Comparison of ENCODE assay signal across 10 mouse cellular contexts in genomic region chr17:47754246-47754645, GRCm38 (mm10). TPM values are rescaled to one million over a fixed set of nuclear protein-coding genes. Genes with fewer than 3 reads are reported as not detected.
DNase-seq lines count a peak whose midpoint lies in the region; ATAC-seq and TF ChIP-seq lines count a peak whose summit lies in the region.
"Had no signal": no experiment of that assay in that cellular context is flagged by ENCODE, and none has a peak within 500 bp of the region (broad histone marks: within the 10 kb centered on the region; RNA-seq: fewer than 3 reads in every experiment).

No protein-coding gene starts in this region.

- H3K4me3 ChIP-seq in bone marrow macrophage, adult 2 months (ENCODE audit: insufficient read depth, low read length), result peak overlapping the region; percentile 53
- no peak overlapping the region for H3K4me3 ChIP-seq in liver, embryonic 11.5 days (ENCODE audit: low read depth, low read length)
- peak overlapping the region; percentile 23; the same call in 1 of the 2 replicates for H3K4me3 ChIP-seq in small intestine, adult 2 months (ENCODE audit: low read depth, low read length)
- H3K4me3 ChIP-seq in embryonic facial prominence, embryonic 10.5 days, result no peak overlapping the region
- H3K4me3 ChIP-seq in midbrain, embryonic 15.5 days, result no peak overlapping the region
- H3K4me3 ChIP-seq: limb, embryonic 15.5 days had no signal

- H3K4me2 ChIP-seq in liver, embryonic 11.5 days, result peak overlapping the region; percentile 41
- H3K4me2 ChIP-seq in midbrain, embryonic 15.5 days, result no peak overlapping the region
- H3K4me2 ChIP-seq: limb, embryonic 15.5 days had no signal

- peak; percentile 31 to 81 for DNase-seq in kidney, postnatal 25 days
- DNase-seq in kidney, adult 9 months, result no peak
- DNase-seq in liver, embryonic 11.5 days (ENCODE audit: low spot score), result no peak
- no peak for DNase-seq in embryonic facial prominence, embryonic 10.5 days (ENCODE audit: low spot score)
- no peak for DNase-seq in cerebellum, adult 11-12 months

- peaks cover 54% of the 10 kb centered on the region for H3K4me1 ChIP-seq in bone marrow macrophage, adult 2 months (ENCODE audit: control insufficient read depth, insufficient read depth, low read length)
- H3K4me1 ChIP-seq in liver, embryonic 11.5 days (replicated peaks; ENCODE audit: control insufficient read depth, insufficient read depth, low read length), result peaks cover 40% of the 10 kb centered on the region
- peaks cover 10% of the 10 kb centered on the region for H3K4me1 ChIP-seq in small intestine, adult 2 months (ENCODE audit: control insufficient read depth, insufficient read depth, insufficient read length, low read length)
- peaks cover 14% of the 10 kb centered on the region for H3K4me1 ChIP-seq in embryonic facial prominence, embryonic 10.5 days
- no peaks in the 10 kb centered on the region for H3K4me1 ChIP-seq in midbrain, embryonic 15.5 days

- 45% methylated on average over 11 of the region's 13 CpGs for WGBS in liver, embryonic 11.5 days
- WGBS in small intestine, adult 2 months, result 54% methylated on average over 13 of the region's 13 CpGs
- 80% methylated on average over 12 of the region's 13 CpGs for WGBS in embryonic facial prominence, embryonic 10.5 days
- WGBS in midbrain, embryonic 15.5 days, result 86% methylated on average over 11 of the region's 13 CpGs

- TF ChIP-seq POLR2A in bone marrow macrophage, adult 2 months (IDR thresholded peaks at IDR 0.05; ENCODE audit: borderline replicate concordance, low read depth, low read length), result no peak
- TF ChIP-seq POLR2A in small intestine, adult 2 months (IDR thresholded peaks at IDR 0.05; ENCODE audit: low read depth, low read length), result no peak

- TF ChIP-seq CTCF in bone marrow macrophage, adult 2 months (IDR thresholded peaks at IDR 0.05; ENCODE audit: low read depth, low read length), result no peak
- no peak for TF ChIP-seq CTCF in small intestine, adult 2 months (IDR thresholded peaks at IDR 0.05; ENCODE audit: extremely low read depth, insufficient read length, insufficient replicate concordance, low read depth, low read length)

- H3K36me3 ChIP-seq in liver, embryonic 11.5 days (ENCODE audit: control insufficient read depth, insufficient read depth, low read length), result no peaks in the 10 kb centered on the region
- no peaks in the 10 kb centered on the region; the same call in 1 of the 2 replicates for H3K36me3 ChIP-seq in small intestine, adult 2 months (ENCODE audit: control insufficient read depth, insufficient read depth, low read length)
- H3K36me3 ChIP-seq in embryonic facial prominence, embryonic 10.5 days (replicated peaks), result no peaks in the 10 kb centered on the region
- no peaks in the 10 kb centered on the region for H3K36me3 ChIP-seq in midbrain, embryonic 15.5 days (replicated peaks)

- peak overlapping the region; percentile 32; the same call in 1 of the 2 replicates for H3K9ac ChIP-seq in liver, embryonic 11.5 days (ENCODE audit: low read depth, low read length)
- H3K9ac ChIP-seq in midbrain, embryonic 15.5 days, result no peak overlapping the region
- H3K9ac ChIP-seq: limb, embryonic 15.5 days had no signal

- peak overlapping the region; percentile 96 for H3K27ac ChIP-seq in bone marrow macrophage, adult 2 months (ENCODE audit: insufficient read depth, low read depth, low read length)
- H3K27ac ChIP-seq in liver, embryonic 11.5 days (ENCODE audit: low read depth, low read length), result peak overlapping the region; percentile 57
- peak overlapping the region; percentile 24; the same call in 1 of the 2 replicates for H3K27ac ChIP-seq in small intestine, adult 2 months (ENCODE audit: insufficient read depth, low read depth, low read length)
- H3K27ac ChIP-seq in embryonic facial prominence, embryonic 10.5 days (replicated peaks), result no peak overlapping the region
- no peak overlapping the region for H3K27ac ChIP-seq in midbrain, embryonic 15.5 days
- H3K27ac ChIP-seq: limb, embryonic 15.5 days had no signal

- H3K9me3 ChIP-seq in liver, embryonic 11.5 days (ENCODE audit: control insufficient read depth, low read length), result no peaks in the 10 kb centered on the region; the same call in 1 of the 2 replicates
- 0 out of 2 replicates have a peak, but pooled peaks cover 5% of the 10 kb centered on the region for H3K9me3 ChIP-seq in embryonic facial prominence, embryonic 10.5 days
- no peaks in the 10 kb centered on the region for H3K9me3 ChIP-seq in midbrain, embryonic 15.5 days
- H3K9me3 ChIP-seq: limb, embryonic 15.5 days had no signal

- peak; percentile 31; the same call in 1 of the 2 replicates for ATAC-seq in liver, embryonic 11.5 days (replicated peaks; ENCODE audit: low FRiP score)
- ATAC-seq in midbrain, embryonic 15.5 days (replicated peaks), result no peak

- H3K27me3 ChIP-seq in liver, embryonic 11.5 days (replicated peaks; ENCODE audit: control insufficient read depth, insufficient read depth, low read length), result no peaks in the 10 kb centered on the region
- H3K27me3 ChIP-seq in small intestine, adult 2 months (ENCODE audit: control insufficient read depth, insufficient read depth, low read length), result no peaks in the 10 kb centered on the region
- 0 out of 2 replicates have a peak, but pooled peaks cover 5% of the 10 kb centered on the region for H3K27me3 ChIP-seq in embryonic facial prominence, embryonic 10.5 days (replicated peaks; ENCODE audit: low read depth, poor library complexity, severe bottlenecking)
- H3K27me3 ChIP-seq in midbrain, embryonic 15.5 days (replicated peaks), result no peaks in the 10 kb centered on the region
- H3K27me3 ChIP-seq: limb, embryonic 15.5 days had no signal

RNA-seq across cellular contexts. Expression of gene Tfeb, which starts 17.4 kb away (rescaled TPM):
- polyA plus RNA-seq in bone marrow macrophage, adult 2 months (2012; ENCODE audit: insufficient read depth, insufficient read length, missing spikeins), result 43.2 and 48.4 TPM in 2 replicates
- polyA plus RNA-seq in liver, embryonic 11.5 days (2014; fragmentation: Nextera tagmentation; extraction: Ambion mirVana), result 9.6 and 9.8 TPM in 2 replicates
- polyA plus RNA-seq in small intestine, adult 2 months (2012; rRNA removed), result 27.5 and 60.3 TPM in 2 replicates
- 2.3 and 2.9 TPM in 2 replicates for polyA plus RNA-seq in embryonic facial prominence, embryonic 10.5 days (2016; fragmentation: Nextera tagmentation; extraction: Ambion mirVana)
- polyA plus RNA-seq in midbrain, embryonic 15.5 days (2015; fragmentation: Nextera tagmentation; extraction: Ambion mirVana), result 3.2 and 3.8 TPM in 2 replicates

RNA-seq across cellular contexts. Expression of gene Pgc, which starts 27.6 kb away (rescaled TPM):
- polyA plus RNA-seq in bone marrow macrophage, adult 2 months (2012; ENCODE audit: insufficient read depth, insufficient read length, missing spikeins), result not detected in 2 replicates
- polyA plus RNA-seq in liver, embryonic 11.5 days (2014; fragmentation: Nextera tagmentation; extraction: Ambion mirVana), result not detected in 2 replicates
- polyA plus RNA-seq in small intestine, adult 2 months (2012; rRNA removed), result 12.3 and 443 TPM in 2 replicates
- polyA plus RNA-seq in embryonic facial prominence, embryonic 10.5 days (2016; fragmentation: Nextera tagmentation; extraction: Ambion mirVana), result 0.10 TPM in 1 of 2 replicates, not detected in the other
- polyA plus RNA-seq in midbrain, embryonic 15.5 days (2015; fragmentation: Nextera tagmentation; extraction: Ambion mirVana), result not detected in 2 replicates
- polyA plus RNA-seq: frontal cortex, adult 2 months had no signal

RNA-seq across cellular contexts. Expression of gene Prickle4, which starts 59.7 kb away (rescaled TPM):
- polyA plus RNA-seq in bone marrow macrophage, adult 2 months (2012; ENCODE audit: insufficient read depth, insufficient read length, missing spikeins), result 2.9 and 3.2 TPM in 2 replicates
- 0.44 and 1.7 TPM in 2 replicates for polyA plus RNA-seq in liver, embryonic 11.5 days (2014; fragmentation: Nextera tagmentation; extraction: Ambion mirVana)
- polyA plus RNA-seq in small intestine, adult 2 months (2012; rRNA removed), result 0.89 and 1.4 TPM in 2 replicates
- polyA plus RNA-seq in embryonic facial prominence, embryonic 10.5 days (2016; fragmentation: Nextera tagmentation; extraction: Ambion mirVana), result 0.35 TPM in 1 of 2 replicates, not detected in the other
- 0.80 and 1.3 TPM in 2 replicates for polyA plus RNA-seq in midbrain, embryonic 15.5 days (2015; fragmentation: Nextera tagmentation; extraction: Ambion mirVana)

RNA-seq across cellular contexts. Expression of gene Gm21981, which starts 60.0 kb away (rescaled TPM):
- 0.58 and 0.97 TPM in 2 replicates for polyA plus RNA-seq in bone marrow macrophage, adult 2 months (2012; ENCODE audit: insufficient read depth, insufficient read length, missing spikeins)
- polyA plus RNA-seq in liver, embryonic 11.5 days (2014; fragmentation: Nextera tagmentation; extraction: Ambion mirVana), result 0.22 and 0.49 TPM in 2 replicates
- 0.20 and 0.39 TPM in 2 replicates for polyA plus RNA-seq in small intestine, adult 2 months (2012; rRNA removed)
- polyA plus RNA-seq in embryonic facial prominence, embryonic 10.5 days (2016; fragmentation: Nextera tagmentation; extraction: Ambion mirVana), result 0.21 and 0.24 TPM in 2 replicates
- 0.79 and 1.0 TPM in 2 replicates for polyA plus RNA-seq in midbrain, embryonic 15.5 days (2015; fragmentation: Nextera tagmentation; extraction: Ambion mirVana)

Comparison
In these comparisons a context has a peak if more than half of its experiments do, and no peak if none do; other contexts are left out.
1. DNase-seq: peak in kidney, postnatal 25 days (2 of 2); none in kidney, adult 9 months (single experiment), liver, embryonic 11.5 days (single experiment), embryonic facial prominence, embryonic 10.5 days (single experiment) and cerebellum, adult 11-12 months (single experiment).
2. H3K27ac ChIP-seq: peak in bone marrow macrophage, adult 2 months (single experiment), liver, embryonic 11.5 days (single experiment) and small intestine, adult 2 months (single experiment); none in embryonic facial prominence, embryonic 10.5 days (single experiment) and midbrain, embryonic 15.5 days (single experiment).
3. H3K4me3 ChIP-seq: peak in bone marrow macrophage, adult 2 months (single experiment) and small intestine, adult 2 months (single experiment); none in liver, embryonic 11.5 days (single experiment), embryonic facial prominence, embryonic 10.5 days (single experiment) and midbrain, embryonic 15.5 days (single experiment).
4. RNA of gene Pgc, which starts 27.6 kb away (polyA plus RNA-seq): 12.3 to 443 TPM in small intestine, adult 2 months; 0.10 TPM in embryonic facial prominence, embryonic 10.5 days, not detected in midbrain, embryonic 15.5 days, not detected in bone marrow macrophage, adult 2 months and not detected in liver, embryonic 11.5 days; every median in the first group is over 10 times any median in the second.